Mouse (Mus musculus) right cerebral cortex, adult 2 months (tissue): ENCODE measurements around the gene Polr1a.

Experiments
- DNase-seq, 2 experiments: peaks; one replicate each; pipeline ENCODE4 v3.0.0; 2021 to 2022; ENCODE audit warnings: low spot score in 2 of 2

Gene Polr1a

DNA sequence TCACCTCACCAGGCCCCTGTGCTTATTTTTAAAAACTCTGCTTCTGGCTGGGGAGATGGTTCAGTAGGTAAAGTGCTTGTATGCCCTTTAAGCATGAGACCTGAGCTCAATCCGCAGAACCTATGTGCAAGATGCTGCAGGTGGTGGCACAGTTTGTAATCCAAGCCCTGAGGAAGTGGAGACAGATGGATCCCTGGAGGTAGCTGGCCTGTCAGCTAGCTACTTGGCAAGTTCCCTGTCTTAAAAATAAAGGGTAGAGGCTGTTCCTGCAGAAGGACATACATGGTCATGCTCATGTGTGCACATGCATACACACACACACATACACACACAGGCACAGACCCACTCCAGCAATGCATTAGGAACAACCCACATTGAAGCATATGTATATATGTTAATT is 88.4 kb downstream of the Polr1a start:
- DNase-seq, result no peak

DNA sequence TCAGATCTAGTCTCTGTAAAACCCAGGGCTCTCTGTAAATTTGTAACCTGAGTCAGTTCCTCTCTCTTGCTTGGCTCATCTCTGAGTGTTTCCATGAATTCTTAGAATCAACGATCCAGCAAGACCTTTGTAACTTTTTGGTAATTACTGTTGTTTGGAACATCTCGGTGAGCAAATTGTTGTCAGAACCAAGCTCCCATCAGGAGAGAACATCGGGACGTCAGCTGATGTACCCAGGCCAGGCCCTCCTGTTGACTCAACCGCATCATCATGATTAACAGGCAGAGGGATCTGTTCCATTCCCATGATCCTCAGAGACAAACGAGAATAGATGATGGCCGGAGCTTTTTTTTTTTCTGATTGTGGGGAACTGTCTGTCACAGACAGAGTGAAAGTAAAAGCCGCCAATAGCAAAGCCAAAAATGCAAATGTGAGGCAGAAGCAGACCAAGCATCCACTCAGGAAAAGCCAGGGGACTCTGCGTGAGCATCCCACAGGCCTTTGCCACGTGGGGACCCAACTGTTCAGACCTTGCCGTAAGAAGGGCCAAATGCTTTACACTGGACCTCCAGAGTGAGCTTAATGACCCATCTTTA is 91.2 kb downstream of the Polr1a start:
- no peak for DNase-seq

DNA sequence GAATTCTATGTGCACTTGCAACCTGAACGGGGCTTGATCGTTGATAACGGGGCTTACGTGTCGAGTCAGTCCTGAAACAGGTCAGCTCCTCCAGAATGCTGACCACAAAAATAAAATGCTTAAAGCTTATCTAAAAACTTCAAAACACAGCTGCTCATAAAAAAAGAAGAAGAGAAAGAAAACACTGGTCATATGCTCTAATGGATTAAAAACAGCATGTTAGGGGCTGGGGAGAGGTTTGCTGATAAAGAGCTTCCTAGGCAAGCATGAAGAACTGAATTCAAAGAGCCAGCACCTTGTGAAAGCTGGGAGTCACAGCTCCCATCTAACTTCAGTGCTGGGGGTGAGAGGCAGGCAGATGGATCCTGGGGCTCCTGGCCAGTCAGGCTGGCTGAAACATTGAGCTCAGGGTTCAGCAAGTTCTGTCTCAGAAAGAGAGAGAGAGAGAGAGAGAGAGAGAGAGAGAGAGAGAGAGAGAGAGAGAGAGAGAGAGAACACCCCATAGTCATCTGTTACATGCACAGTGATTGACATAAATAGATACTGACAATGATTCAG is 92.4 kb downstream of the Polr1a start:
- no peak for DNase-seq

DNA sequence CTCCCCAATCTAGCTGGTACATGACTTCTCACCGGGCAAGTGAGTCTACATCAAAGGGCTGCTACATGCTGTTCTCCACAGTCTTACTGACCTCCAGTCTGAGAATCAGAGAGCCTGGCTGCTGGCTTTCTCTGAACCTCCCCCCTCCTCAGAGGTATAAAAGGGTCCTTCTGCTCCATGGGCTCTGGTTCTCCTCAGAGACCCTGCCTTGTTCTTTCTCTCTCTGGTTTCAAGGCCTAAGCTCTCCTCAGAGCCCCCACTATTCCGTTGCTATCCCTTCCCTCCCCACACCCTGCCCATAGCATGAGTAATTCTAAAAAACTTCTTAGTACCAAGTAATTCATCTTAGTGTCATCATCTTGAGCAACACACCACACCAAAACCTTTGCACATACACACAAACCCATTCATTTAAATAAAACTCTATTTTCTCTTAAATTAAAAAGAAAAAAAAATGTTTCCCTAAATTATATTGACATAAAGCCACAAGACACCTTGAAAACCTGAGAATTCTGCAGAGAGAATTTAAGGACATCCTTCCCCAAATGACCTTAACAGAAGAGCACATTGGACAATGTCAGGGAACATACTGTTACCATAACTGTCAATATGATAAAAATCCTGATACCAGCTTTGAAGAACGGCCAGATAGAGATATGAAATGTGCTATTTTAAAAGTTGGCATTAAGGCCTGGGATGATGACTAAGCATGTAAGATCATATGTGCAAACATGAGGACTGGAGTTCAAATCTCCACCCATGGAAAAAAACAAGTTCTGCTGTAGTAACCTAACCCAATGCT is 98.8 kb downstream of the Polr1a start:
- DNase-seq, result no peak

DNA sequence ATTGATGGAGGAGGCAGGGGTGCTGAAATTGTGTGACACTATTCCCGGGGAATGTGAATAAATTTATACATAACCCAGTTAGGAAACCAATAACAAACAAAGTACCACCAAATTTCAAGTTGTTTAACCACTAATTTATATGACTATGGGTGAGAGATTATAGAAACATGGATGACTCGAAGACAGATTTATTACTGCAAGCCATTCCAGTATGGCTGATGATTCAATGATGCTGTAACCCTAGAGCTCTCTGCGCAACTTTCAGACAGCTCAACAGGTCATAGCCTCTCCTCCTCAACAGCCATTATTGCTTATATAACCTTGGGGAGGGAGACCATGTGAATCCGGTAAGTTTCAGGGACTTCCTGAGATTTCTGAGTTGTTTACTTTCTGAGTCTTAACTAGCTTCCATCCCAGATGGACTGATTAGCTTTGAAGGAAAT is 99.4 kb downstream of the Polr1a start:
- DNase-seq, result no peak

DNA sequence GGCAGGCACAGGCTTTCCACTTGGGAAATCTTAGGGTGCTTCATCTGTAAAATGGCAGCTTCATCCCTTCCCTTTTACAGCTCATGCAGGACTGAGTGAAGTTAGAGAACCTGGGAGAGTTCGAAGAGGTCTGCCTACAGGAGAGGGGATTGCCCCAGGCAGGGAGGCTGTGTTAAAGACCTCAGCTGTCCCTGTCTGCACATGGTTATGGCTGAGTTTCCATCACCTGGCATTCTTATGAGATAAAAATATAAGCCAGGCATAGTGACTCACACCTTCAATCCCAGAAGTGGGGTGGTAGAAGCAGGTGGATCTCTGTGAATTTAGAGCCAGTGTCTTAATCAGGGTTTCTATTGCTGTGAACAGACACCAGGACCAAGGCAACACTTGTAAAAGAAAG is 100.6 kb downstream of the Polr1a start:
- no peak for DNase-seq

DNA sequence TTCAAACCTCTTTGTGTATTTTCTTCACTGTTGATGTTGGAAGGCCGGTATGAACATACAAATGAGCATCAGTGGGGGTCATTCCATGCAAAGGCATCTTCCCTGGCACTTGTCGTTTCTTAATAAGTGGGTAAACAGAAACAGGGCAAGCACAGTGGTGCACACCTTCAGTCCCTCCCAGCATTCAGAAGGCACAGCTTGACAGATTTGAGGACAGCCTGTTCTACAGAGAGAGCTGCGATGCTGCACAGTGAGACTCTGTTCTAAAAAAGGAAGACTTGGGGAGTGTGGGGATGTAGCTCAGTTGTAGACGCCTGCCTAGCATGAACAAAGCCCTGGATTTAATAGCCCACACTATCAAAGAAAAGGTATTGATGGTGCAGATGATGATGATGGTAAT is 105.2 kb downstream of the Polr1a start:
- peak in 1 of 2 experiments; percentile 15 for DNase-seq

DNA sequence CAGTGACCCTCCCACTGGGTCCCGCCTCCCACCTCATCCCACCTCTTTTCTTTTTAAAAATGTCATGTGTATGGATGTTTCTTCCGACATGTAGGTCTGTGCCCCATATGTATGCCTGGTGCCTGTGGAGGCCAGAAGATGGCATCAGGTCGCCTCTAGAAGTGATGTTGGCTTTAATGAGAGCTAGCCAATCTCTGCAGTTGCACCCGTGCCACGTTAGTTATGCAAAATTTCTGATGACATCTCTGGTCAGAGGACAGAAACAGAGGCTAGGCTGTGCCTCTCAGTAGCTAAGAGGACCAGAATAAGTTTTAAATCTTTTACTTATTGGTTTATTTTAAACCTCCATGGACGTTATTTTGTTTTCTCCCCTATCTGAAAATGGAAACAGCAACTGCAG is 109.2 kb downstream of the Polr1a start:
- no peak for DNase-seq

DNA sequence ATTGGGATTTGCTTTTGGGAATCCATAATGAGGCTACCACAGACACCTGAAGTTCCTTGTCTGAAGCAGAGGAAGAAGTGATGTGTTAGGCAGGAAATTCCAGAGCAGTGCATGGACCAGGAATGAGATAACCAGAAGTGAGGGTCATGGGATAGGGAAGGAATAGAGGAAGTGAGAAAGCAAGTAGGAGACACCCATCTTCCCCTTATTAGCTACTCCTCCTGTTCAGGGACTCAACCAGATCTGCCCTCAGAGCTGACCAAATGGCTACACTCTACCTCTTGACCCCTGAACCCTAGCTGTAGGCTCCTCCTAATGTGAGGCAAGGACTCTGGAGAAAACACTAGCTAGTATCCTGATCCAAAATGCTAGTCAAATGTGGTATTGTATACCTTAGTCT is 116.6 kb downstream of the Polr1a start:
- DNase-seq, result no peak

DNA sequence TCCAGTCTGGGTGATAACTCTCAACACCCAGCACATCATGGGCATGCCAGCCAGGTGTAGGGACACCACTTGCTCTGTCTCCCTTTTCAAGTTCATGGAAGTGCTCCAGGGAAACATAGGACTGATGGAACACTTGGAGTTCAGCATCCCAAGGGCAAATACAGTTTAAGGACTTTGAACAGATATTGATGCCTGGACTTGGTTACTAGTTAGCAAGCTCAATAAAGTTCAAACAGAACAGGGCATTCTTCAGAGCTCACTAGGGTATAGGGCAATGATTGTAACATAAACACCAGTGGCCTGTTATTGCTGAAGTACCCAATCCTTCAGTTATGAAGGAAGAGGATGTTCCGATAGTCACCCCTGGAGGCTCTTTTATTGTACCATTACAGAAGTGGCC is 119.2 kb downstream of the Polr1a start:
- DNase-seq, result no peak

DNA sequence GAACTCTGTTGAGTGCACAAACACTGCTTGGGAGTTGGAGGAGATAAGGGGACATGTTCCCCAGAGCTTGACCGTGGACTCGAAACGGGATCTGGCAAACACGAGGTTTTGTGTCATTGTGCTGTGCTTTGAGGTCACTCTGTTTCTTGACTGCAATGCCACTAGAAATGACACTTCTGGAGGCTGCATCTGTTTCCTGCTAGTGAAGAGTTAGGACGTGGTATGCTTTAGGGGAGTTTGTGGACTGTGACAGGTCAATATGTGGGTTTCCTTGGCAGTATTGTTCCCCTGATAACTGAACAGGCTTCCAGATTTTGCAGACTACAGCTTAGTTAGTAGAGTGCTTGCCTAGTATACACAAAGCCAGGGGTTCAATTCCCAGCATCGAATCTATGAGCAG is 120.8 kb downstream of the Polr1a start:
- DNase-seq, result no peak
